Mouse (Mus musculus) ES-CJ7 (cell line): ENCODE results near the gene Olfr1395.
A peak's percentile ranks its signal among the peaks of the same experiment; 100 is the strongest.
"Not testable (repeated sequence)": the region's sequence is repeated elsewhere in the genome, so short reads cannot be mapped to it uniquely, and the experiment has no call there.

ENCODE experiments used
- DNase-seq: peaks from one replicate; pipeline ENCODE4 v3.0.0; 2011; ENCODE audit warnings: low read depth, low spot score

Gene Olfr1395

DNA sequence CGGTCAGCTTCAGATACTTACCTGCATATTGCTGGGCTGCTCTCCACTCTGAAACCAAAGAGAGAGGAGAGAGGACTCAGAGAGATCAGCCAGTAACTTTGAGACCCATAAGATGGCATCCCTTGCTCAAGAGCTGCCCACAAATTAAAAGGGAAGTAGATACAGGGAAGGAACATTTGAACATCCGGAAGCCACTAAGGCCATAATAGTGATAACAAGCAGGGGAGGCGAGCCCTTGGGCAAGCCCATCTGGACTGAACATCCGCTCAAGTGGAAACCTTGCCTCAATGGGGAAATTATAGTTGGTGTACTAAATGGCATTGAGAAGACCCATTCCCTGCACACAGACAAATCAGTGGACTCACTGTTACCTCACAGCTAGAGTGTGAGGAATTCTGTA, 28.5 kb downstream of the Olfr1395 start:
- DNase-seq, result no peak

DNA sequence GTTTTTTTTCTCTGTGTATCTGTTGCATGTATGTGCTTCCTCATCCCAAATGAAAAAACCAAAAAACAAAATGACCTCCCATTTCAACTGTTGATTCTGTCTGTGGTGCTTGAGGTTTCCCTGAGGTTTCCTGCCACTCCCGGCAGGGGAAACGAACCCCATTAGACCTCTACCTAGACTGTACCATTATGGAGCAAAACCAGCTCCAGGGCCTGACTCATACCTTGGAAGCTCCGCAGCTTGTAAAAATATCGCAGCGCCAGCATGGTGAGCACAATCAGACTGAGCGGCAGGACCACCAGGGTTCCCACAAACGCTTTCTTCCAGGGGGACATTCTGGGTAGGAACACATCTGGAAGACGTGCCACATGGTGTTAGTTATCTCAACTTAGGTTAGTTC, 33.3 kb downstream of the Olfr1395 start:
- no peak for DNase-seq

DNA sequence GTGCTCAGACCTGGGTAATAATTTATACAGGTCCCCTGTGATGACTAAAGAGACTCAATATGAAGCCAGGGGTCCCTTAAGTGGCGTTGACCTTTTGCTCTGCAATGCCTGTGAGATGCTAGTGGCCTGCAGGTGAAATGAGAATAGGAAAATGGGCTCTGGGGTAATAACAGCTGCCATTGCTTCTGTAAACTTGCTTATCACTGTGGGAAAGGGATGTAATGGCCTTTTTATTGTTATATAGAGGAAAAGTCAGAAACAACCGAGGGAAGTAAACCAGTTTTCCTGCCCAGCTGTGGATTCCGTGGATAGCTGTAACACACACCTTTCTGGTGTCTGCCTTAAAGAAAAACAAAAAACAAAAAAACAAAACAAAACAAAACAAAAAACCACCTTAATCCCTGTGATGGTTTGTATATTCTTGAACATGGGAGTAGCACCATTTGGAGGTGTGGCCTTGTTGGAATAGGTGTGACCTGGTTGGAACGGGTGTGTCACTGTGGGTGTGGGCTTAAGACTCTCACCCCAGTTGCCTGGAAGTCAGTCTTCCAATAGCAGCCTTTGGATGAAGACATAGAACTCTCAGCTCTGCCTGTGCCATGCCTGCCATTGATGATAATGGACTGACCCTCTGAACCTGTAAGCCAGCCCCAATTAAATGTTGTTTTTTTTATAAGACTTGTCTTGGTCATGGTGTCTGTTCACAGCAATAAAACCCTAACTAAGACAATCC, 34.1 kb downstream of the Olfr1395 start:
- not testable (repeated sequence) for DNase-seq

DNA sequence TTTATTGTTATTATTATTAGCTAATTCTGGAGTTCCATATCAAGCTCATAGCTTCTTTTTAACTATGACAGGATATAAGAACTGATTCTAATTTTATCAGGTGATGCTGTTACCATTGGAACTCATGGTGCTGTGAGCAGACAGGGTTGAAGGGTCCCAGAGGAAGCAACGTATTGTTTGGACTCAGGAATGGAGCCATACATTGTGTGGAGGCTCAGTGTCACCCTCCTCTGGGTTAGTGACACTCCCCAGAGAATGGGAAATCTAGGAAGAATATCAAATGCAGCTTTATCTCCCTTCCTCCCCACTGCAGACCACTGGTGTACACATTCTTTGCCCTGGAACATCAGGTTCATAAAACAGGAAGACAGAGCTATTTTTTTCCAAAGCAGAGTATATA, 41.1 kb downstream of the Olfr1395 start:
- DNase-seq, result no peak

DNA sequence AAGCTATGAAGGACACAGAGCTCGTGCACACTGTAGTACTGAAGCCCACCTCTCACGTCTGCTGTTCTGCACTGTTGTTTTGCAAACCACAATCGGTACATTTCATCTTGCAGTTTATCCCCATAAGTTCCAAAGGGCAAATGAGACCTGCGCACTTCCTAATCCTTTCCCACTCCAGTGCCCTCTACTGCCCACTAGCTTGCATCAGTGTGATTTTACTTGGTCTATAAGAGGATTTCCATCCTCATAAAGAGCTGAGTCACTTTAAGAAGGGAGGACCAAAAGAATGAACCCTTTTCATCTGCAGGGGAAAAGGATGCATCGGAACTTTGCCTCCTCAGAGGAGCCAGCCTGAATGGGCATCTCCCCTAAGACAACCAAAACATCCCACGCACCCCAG, 44.4 kb downstream of the Olfr1395 start:
- no peak for DNase-seq

DNA sequence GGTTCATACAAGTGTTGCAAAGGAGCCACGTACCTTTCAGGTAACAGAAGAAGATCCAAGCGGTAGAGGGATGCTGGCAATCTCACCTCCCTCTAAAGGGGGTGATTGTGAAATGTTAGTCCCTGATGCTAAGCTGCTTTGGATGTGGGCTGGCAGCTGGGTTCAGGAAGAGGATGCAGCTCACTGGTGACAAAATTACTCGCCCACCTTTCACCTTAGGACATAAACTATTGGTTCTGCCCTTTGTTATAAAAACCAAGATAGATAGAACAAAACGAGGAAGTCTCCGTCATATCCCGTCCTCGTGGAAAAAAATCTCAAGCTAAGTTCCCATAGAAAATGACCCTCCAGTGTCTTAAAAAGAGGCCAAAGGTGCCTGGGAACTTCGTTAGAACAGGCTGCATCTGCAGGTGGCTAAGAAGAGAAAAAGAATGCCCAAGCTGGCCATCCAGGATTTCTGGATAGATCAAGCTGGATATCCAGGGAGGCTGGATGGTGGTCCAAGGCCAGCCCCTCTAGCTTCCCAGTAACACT, 44.9 kb downstream of the Olfr1395 start, which contains the start of gene Btnl9:
Btnl9 (minus strand) TSS at position 205 of the 534 bp plus-strand sequence.
- no peak for DNase-seq

DNA sequence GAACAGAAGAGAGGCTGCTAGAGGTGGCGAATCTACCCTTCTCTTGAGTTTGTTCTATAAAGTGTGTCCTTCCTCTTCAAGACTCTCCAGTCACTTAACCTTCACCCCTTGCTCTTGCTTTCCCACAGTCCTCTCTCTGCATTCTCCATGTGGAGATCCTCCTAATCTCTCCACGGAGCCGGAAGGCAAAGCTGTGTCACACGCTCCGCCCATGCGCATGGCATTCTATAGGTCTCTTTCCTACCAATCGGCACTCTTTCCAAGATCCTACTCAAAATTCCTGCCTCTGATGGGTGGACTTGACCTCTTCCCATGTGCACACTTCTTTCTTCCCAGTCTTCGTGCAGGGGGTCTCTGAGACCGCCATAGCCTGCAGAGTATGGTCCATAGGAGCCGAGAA, 45.6 kb downstream of the Olfr1395 start:
- DNase-seq, result peak; percentile 53

DNA sequence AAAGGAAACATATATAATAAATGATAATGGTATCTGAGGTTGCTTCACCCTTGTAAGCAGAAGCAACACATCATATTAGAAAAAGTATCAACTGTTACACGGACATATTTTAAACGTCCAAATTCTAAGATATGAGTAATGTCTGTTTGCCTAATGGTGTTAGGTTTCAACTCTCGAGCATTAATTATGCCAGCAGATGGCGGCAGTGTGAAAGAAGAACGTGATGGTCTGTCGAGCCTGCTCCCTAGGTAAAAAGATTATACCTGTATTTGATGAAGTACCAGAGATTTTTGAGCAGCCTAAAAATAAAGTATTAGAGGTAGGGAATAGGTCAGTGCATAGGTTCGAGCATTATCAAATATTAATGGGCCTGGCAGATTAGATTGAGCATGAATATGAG, 47.7 kb downstream of the Olfr1395 start:
- peak; percentile 35 for DNase-seq

DNA sequence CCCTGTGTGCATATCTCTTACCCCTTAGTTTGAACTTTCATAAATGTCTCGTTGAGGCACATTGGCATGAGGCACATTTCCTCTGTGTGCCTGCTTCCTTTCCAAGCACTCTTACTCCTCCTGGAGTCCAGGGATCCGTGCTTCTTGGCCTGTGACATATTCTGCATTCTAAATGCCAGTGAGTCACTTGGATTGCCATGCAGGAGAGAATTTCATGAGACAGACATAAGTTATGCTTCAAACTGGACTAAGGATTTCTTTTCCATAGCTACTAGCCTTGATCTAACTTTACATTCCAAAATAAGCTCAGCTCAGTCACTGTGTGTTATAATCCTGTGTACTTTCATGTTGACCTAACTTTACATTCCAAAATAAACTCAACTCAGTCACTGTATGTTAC, 49.0 kb downstream of the Olfr1395 start:
- DNase-seq, result no peak

DNA sequence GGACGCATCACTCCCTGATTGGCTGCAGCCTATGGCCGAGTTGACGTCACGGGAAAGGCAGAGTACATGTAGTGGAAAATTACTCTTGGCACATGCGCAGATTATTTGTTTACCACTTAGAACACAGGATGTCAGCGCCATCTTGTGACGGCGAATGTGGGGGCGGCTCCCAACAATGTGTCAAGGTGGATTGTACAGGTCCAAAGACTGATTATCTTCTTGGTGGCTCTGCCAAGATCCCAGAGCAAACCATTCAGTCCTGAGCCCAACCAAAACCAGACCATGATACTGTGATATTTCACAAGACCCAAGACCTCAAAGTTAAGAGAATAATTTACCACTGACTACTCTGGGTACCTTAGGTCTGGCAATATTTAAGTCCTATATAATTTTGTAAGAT, 52.7 kb downstream of the Olfr1395 start:
- peak; percentile 29 for DNase-seq

DNA sequence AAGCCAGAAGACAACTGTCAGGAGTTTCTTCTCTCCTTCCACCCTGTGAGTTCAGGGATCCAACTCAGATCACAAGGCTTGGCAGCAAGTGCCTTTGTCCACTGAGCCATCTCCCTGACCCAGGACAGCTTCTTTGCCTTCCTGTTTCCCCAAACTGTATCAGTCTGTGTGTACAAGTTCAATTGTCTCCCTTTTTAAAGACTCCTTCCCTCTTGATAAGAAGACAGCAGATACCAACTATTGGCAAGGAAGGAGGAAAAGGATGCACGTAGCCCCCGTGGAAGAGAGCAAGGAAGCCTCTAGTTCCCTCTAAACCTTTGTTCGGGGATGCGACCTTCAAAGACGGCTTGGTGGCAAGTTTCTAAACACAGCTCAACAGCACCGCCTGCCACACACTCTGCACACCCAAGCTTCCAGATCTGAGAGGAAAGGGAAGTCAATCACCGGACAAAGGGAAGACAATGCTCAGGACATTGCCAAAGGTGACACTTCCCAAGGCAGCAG, 53.8 kb downstream of the Olfr1395 start:
- DNase-seq, result peak; percentile 48
